In genomic region chr11:85139581-85140540, GRCm38 (mm10) we compare ENCODE assay signal across 8 mouse cellular contexts. TPM values are rescaled to one million over a fixed set of nuclear protein-coding genes. Genes with fewer than 3 reads are reported as not detected.
DNase-seq lines count a peak whose midpoint lies in the region; ATAC-seq lines count a peak whose summit lies in the region.

TSS of gene Usp32 (minus strand) at chr11:85140161.

- H3K4me2 ChIP-seq in hindbrain, embryonic 14.5 days (replicated peaks) = peak within 1 kb of the TSS; percentile 76

- WGBS in hindbrain, embryonic 14.5 days = under 1% methylated on average over 80 of the region's 94 CpGs

- H3K4me1 ChIP-seq in hindbrain, embryonic 14.5 days (replicated peaks; ENCODE audit: control insufficient read depth, insufficient read depth, low read length) = peaks cover 20% of the 10 kb centered on the region; the same call in 1 of the 2 replicates

- H3K36me3 ChIP-seq in hindbrain, embryonic 14.5 days (replicated peaks; ENCODE audit: control insufficient read depth, insufficient read depth) = no peaks in the 10 kb centered on the region

- peak; percentile 97 for DNase-seq in R1 (ENCODE audit: low read depth, low spot score)
- peak; percentile 97 to 98 for DNase-seq in cerebellum, postnatal 25 days
- peak; percentile 89 to 94 for DNase-seq in frontal cortex, postnatal 25 days (ENCODE audit: low spot score in 2 of 2)
- DNase-seq in hindbrain, embryonic 14.5 days (ENCODE audit: low spot score) = peak; percentile 97
- DNase-seq in left cerebral cortex, adult 11 months (ENCODE audit: low spot score) = peak; percentile 96
- peak; percentile 97 to 99 for DNase-seq in lung, postnatal 4 days
- DNase-seq in retina, postnatal 7 days (ENCODE audit: low read depth, low spot score) = peak; percentile 98
- DNase-seq in urinary bladder, adult 2 months (ENCODE audit: low spot score) = peak; percentile 91

- H3K4me3 ChIP-seq in hindbrain, embryonic 14.5 days (replicated peaks; ENCODE audit: low read length) = peak within 1 kb of the TSS; percentile 78

- peak; percentile 96 for ATAC-seq in hindbrain, embryonic 14.5 days (ENCODE audit: low FRiP score)

- H3K9ac ChIP-seq in hindbrain, embryonic 14.5 days = peak within 1 kb of the TSS; percentile 87

- H3K9me3 ChIP-seq in hindbrain, embryonic 14.5 days (ENCODE audit: control insufficient read depth, low read length) = no peaks in the 10 kb centered on the region

- H3K27ac ChIP-seq in hindbrain, embryonic 14.5 days = peak within 1 kb of the TSS; percentile 91

- H3K27me3 ChIP-seq in hindbrain, embryonic 14.5 days (ENCODE audit: control insufficient read depth, insufficient read depth, low read length) = no peaks in the 10 kb centered on the region

RNA-seq across cellular contexts. Expression of gene Usp32, which starts in this region (rescaled TPM):
- polyA plus RNA-seq in hindbrain, embryonic 14.5 days (2014; fragmentation: Nextera tagmentation; extraction: Ambion mirVana) = 17.3 and 18.8 TPM in 2 replicates
- polyA plus RNA-seq in urinary bladder, adult 2 months (2012; rRNA removed) = 17.7 and 19.8 TPM in 2 replicates

Comparison
In these comparisons a context has a peak if more than half of its experiments do, and no peak if none do; other contexts are left out.
1. Peak in every context shown above with its lines: DNase-seq, ATAC-seq, H3K4me3 ChIP-seq and H3K27ac ChIP-seq.